Mouse (Mus musculus) cerebellum, adult 9-11 months (tissue): ENCODE measurements at regions not wholly inside any gene's neighbourhood (a gene's known extent, or its start where the extent isn't known, plus 50 kb on each side); places are given as distances from the start of the nearest gene placed in this dataset.

Source experiments
- DNase-seq: peaks from one replicate; pipeline ENCODE4 v3.0.0; 2022

GRCm38 (mm10) chr19:33053199-33053867, 296.0 kb downstream of the Pten start:
- DNase-seq = no peak

DNA sequence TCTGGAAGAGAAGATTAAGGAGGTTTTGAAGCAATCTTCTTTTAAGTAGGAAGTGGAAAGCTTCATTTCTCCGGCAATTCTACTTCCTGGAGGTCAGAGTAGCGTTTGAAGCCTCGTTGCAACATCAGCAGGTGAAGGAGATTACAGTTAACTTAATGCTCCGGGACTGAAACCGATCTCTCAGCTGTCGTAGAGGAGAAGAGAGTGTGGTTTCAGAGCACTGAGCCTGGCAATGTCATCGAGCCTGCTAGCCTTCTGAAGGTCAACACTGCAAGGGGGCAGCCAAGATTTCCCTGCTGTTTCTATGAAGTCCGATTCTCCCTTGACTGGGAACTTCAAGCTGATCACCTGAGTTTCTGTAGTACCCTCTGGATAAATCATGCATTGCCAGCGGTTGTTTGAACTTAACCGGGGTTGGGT, 299.1 kb downstream of the Pten start:
- no peak for DNase-seq

- no peak for DNase-seq
These were observed 303.7 kb downstream of the Pten start for GRCm38 (mm10) chr19:33061006-33061405.

- DNase-seq = no peak
These were observed 305.1 kb downstream of the Pten start for GRCm38 (mm10) chr19:33062165-33063058.

DNA sequence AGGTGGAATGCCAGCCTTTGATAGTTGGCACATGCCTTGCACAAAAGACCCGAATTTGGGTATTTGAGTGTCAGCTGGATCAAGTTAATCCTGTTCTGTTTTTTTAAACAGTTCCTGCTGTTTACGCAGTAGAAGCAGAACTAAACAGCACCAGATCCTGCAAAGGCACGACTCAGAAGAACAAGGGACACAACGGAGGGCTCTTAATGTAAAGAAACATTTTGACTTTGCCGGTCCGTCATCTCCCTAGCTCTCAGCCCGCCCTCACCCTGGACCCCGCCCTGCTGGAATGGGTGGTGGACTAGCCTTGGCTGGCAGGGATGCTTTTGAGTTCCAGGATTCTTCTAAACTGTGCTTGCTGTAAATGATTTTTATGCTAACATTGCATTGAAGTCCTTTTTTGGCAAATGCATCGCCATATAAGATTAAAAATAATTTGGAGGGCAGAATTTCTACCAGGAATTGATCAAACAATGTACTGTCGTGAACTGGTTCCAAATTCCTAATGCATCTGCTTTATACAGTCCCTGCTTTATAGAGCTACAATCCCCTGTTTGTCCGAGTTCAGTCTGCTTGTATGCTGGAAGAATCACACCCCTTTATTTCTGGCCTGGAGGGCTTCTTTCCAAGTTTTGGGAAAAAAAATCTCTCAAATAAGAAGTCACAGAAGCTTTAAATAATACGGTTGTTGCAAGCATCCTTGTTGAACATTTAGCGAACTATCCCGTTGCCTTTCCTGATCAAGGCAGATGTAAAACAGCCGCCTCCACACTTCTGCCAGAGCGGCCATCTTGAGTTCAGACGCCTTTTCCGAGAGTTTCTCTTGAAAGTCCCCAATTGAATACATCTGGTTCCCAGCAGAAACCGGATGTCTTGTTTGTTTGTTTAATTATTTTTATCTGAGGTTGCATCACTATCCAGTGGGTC, 308.2 kb downstream of the Pten start:
- DNase-seq = no peak

GRCm38 (mm10) chr19:33068351-33068955, 311.2 kb downstream of the Pten start:
- no peak for DNase-seq

DNA sequence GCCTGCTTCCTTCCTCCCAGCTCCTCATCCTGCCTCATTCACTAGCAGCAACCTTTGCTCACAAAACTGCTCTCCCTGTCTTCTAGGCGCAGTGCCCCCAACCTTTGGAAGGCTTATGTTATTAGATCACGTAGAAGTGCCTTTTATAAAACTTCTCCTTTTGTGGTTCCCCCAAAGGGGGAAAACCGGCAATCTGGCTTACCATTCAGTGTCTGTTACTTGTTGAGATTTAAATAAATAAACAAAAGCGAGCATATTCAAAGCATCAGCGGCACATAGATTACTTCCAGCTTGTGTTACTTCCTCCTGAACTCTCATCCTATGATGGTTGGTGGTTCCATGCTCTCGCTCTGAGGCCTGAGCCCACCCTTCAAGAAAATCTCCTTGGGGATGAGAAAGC, 312.5 kb downstream of the Pten start:
- DNase-seq = no peak

- DNase-seq = no peak
These were observed 315.0 kb downstream of the Pten start for GRCm38 (mm10) chr19:33072299-33072698.

- DNase-seq = no peak
These were observed 317.2 kb downstream of the Rnls start for GRCm38 (mm10) chr19:33074907-33075306.

DNA sequence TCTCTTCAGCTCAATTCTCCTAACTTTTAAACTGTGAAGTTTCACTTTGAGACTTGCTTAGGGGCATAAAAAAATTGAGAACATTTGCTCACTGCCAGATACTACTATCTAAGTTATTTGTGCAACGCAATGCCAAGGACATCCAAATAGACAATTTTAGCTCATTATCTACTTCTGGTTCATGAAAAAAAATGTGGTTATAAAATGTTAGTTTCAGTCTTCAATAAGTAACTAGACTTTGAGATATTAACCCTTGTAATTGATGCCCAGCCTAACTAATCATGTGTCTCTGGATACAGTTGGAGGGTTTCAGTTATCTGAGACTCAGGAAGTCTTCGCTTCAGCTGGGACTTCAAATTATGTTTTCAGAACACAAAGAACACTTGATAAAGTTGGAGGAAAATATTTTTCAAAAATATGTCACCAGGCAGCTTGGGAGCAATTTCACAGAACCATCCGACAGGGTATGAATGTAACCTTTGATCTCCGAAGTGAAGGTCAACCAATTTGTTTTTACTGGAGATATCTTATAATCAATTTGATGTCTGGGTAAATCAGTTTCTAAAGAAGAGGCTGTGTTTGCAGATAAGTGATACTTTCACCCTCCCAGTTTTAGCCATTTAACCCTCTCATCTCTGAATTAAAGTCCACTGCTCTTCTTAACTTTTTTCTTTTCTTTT, 313.3 kb downstream of the Rnls start:
- DNase-seq = no peak

DNA sequence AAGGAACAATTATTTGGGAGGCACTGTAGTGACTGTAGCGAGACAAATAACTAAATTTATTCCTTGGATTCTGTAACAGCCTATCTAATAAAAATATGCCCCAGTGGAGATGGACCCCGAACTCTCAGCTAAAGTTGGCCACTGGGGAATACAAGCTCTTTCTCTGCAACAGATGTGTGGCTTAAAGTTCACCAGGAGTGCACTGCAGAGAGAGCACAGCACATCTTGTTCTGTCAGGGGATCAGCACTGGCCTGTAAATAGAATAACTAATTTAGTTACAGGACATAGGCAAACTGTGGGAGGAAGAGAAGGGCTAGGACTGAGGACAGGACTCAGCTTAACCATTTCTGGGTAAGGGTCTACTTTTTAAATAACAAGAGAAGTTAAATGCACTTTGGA, 312.1 kb downstream of the Rnls start:
- DNase-seq = no peak

- DNase-seq = no peak
These were observed 310.6 kb downstream of the Rnls start for GRCm38 (mm10) chr19:33081493-33081892.

DNA sequence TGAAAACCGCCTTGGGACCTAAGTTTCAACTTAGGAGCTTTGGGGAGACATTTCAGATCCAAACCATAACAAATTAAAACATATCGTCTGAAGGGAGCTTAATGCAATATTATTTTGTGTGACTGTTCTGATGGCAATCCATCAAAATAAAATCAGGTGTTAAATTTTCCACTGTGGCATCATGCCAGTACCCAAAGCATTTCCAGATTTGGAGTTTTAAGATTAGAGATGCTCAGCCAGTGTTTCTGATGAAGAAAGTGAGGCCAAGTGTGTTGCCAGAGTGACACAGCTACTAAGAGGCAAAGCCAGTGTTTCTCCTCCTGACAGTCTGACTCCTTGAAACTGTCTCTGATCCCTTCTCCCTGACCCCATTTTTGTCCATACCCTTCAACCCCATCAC, 308.7 kb downstream of the Rnls start:
- no peak for DNase-seq

- no peak for DNase-seq
These were observed 307.4 kb downstream of the Rnls start for GRCm38 (mm10) chr19:33084683-33085082.
